Mouse (Mus musculus): ENCODE measurements around the gene Krt84. TPM values are rescaled to one million over a fixed set of nuclear protein-coding genes. Genes with fewer than 3 reads are reported as not detected.

Gene Krt84
- total RNA-seq, 2 experiments from 2014 or later = not detected

DNA sequence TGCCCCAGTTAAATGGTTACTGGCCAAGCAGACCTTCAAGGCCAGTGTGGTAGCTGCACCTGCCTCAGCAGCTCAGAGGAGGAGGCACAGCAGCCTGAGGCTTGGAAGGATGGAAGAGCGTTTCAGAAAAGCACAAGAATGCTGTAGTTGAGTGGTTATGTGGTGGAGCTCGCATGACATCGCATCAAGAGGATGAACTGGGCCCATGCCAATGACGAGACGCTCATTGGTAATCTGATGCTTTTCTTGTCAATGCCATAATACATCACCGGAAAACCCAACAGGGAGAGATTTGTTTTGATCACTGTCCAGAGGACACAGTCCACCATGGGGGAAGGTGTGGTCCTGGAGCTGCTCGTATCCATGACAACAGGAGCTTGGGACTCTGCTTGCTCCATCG lies 37.4 kb downstream of the Krt84 start:
- DNase-seq = no peak

DNA sequence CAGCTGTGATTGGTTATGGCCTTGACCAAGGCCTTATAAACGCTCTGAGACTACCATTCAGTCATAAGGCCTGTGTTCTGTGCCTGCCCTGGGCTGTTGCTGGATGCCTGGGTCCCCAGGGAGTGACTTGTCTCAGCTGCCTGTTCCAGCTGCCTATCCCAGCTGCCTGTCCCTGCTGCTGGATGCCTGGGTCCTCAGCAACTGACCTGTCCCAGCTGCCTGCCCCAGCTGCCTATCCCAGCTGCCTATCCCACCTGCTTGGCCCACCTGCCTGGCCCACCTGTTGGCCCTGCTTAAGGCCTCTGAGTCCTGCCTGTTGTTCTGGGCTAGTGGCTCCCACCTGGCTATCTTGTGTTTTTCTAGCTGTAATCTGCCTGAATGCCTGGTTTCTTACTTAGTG lies 38.4 kb downstream of the Krt84 start:
- DNase-seq = peak; percentile 14

DNA sequence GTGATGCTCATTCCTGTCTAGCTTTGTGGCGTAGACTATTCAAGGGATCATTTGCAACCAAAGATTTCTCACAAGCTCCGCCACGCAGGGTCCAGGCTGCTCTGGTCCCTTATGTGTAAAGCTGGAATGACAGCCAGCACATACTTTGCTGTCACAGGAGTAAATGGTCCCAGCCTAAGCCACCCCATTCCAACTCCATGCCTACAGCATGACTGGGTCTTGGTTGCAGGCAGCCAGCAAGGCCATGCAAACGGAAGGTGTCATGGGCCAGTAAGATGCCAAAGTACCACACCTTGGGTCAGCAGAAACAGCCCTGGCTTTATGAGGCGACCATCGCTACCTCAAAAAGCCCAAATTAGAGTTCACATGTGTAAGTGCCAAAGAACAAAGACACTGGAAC lies 38.9 kb downstream of the Krt84 start:
- no peak for DNase-seq

DNA sequence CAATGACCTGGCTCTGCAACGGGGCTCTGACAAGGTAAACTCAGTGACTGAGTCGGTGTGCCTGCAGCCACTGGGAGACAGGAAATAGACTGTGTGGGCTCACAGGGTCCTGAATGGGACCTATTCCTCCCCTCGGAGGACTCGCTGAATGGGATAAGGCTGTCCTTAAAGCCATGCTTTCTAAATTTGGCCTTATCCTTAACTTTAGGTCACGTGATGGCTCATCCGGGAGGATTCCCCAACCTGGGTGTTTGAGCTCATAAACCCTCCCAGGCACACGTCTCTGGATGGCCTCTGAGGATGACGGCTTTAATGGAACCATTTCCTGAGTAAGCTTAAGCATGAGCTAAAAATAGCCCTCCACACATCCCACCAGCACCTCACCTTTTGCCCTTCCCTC lies 39.9 kb downstream of the Krt84 start:
- no peak for DNase-seq

DNA sequence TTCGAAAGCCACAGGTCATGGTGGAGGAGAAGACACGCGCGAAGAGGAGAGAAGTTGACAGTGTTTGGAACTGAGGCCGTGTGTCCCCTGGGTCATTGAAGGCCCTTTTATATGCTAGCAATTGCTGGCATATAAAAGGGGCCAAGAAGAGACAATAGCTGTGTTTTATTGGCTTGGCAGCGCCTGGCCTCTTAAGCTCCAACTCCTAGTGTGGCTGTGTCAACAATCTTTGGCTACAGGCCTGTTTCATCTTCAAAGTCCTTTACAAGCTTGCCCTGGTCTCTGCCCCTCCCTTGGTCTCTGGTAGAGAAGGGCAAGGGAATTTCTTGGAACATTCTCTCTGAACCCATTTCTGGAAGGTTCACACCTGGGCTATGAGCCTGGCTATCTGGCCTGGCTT lies 41.2 kb downstream of the Krt84 start, which contains the start of gene Krt83:
TSS of gene Krt83 (minus strand) at position 82 of the 400 bp plus-strand sequence.
- no peak for DNase-seq

DNA sequence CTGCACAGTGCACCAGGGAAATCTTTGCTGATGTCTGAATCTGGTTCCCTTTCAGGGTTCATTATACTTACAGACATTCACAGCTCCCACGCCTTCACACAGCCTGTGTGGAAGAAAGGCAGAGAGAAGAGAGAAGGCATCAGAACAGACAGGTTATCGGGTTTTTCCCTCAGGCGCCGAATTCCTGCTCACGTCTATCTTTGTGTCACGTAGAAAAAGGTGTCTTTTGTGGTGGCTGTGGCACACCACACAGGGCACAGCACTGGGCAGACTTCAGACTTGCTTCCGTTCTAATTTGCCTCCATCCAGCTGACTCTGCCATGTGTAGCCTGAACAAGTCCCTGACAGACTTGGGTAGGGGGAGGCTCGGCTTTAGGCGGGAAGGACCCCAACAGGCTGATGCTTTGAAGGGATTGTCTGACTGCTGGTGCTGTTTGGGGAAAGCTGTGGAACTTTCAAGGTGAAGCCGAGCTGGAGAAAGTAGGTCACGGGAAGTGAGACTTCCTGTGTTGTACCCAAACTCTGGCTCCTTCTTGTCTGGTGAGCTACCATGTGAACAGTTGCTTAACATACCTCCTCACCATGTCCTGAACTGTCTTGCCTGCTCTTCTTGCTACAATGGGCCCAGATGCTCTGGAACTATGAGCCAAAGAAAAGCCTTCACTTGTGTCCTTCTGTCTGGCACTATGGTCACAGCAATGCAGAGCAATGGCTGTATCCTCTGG lies 46.5 kb downstream of the Krt84 start:
- no peak for DNase-seq

DNA sequence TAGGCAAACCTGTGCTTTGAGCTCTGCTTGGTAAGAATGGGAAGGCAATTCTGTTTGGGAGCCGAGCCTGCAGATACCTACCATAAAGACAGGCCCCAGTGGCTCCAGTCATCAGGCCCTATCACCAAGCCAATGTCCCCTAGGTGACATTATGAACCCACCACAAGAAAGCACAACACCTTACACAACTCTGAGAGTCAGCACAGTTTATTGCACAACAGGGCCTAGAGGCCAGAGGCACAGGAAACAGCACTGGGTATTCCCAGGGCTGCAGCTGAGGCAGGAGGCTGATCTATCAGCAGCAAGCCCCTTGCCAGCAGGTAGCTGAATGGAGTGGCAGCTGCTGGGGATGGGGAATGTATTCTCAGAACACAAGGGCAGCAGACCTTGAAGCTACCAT lies 47.7 kb downstream of the Krt84 start:
- no peak for DNase-seq

DNA sequence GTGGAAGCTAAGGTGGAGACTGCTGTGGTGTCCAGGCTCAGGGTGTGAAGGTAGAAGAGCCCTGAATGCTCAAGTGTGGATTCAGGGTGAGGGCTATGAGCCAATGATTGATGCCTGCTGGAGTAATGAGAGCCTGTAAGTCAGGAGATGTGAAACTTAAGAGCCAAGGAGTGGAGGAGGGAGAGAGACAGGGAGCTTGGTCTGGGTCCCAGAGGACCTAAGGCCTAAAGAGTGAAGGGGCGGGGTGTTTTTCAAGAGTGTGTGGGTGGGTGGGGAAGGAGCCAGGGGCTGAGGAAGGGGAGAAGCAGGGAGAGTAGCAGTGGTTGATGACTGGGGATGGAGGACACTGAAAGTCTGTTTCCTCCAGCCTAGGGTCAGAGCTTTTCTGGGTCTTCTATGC lies 49.0 kb downstream of the Krt84 start:
- no peak for DNase-seq

DNA sequence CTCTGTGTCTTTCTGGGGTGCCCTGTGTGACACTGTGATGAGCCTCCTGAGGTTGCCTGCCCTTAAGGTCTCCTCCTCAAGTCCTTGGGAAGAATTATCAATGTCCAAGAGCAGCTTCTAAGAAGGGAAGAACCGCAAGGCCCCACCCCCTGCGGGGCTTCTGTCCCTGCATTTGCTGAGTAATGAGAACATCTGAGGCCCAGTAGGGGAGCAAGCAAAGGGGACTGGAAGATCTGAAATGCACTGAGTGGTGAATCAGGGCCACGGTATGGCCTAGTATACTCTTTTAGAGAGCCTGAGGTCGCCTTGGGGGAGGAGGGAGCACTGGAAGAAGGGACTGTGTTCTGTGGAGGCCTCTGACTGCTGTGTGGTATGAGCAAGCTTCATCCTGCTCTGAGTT lies 50.6 kb downstream of the Krt84 start:
- no peak for DNase-seq

DNA sequence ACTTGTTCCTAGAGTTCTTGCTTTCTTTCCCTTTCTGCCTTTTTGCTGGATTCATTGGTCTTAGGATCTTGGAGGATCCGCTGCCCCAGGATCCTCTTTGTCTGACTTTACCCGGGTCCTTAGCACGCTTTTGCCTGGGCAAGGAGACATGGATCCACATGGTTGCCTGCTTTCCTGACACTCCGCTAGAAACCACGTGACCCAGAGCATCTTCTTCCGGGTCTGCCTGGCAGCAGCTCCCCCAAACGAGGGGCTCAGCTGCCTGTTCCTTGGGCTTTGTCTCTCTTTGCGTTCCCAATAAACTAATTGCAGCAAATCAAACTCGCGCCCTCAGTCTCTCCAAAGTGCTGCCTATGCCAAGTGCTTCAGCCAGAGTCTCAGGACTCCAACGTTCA lies 53.0 kb downstream of the Krt84 start:
- no peak for DNase-seq

DNA sequence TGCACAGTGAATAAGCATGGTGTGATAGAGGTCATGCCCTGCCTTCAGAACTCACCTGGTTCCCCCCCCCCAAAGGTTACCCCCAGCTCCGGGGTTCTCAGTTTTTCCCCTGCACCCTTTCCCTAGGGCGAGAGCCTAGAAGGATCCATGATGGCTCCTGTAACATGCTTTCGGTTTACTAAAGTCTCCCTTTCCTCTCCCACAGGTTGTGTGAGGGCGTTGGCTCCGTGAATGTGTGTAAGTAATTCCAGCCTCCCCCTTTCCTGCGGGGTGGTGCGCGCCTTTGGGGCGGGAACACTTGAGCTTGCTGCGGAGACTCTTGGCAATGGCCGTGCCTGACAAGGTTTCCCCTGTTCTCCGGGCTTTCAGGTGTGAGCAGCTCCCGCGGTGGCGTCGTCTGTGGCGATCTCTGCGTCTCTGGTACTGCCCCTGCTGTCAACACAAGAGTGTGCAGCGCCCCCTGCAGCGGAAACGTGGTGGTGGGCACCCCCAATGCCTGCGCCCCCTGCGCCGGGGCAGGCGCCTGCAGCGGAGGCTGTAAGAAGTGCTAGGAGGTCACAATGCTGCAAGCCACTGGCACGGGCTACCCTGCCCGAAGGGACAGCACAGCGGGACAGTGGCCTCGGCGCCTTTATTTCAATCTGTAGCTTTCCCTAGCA lies 53.5 kb downstream of the Krt84 start:
- peak; percentile 26 for DNase-seq

Small RNAs within 50 kb of the gene (microRNA-seq; reads per million reads assigned to microRNA genes)
- gene Gm44393 (ENCODE audit: borderline replicate concordance in 2 of 2) (0 reads per million in 2 experiments), gene Gm44460 (ENCODE audit: borderline replicate concordance in 2 of 2) (0 reads per million in 2 experiments)

Other genes with a start within 250 kb of the Krt84 start
- 10 to 100 TPM; 22.3 to 31.3 TPM for gene Atg101, start 248.5 kb downstream of the Krt84 start, total RNA-seq (2021)
- gene 6030408B16Rik, start 239.6 kb downstream of the Krt84 start, total RNA-seq (2021) = under 1 TPM; 0.31 to 0.32 TPM
- gene Krt80, start 162.7 kb downstream of the Krt84 start, total RNA-seq (2021) = 1 to 10 TPM; 1.6 to 1.9 TPM
- not detected for gene Krt7, start 121.8 kb downstream of the Krt84 start, total RNA-seq (2021)
- gene Krt87, start 94.0 kb downstream of the Krt84 start, total RNA-seq (2021) = not detected
- gene Krt88, start 85.1 kb downstream of the Krt84 start, total RNA-seq (2021) = not detected
- gene Krt81, start 69.1 kb downstream of the Krt84 start, total RNA-seq (2021) = not detected
- not detected for gene Krt86, start 59.3 kb downstream of the Krt84 start, total RNA-seq (2021)
- not detected for gene Krt83, start 41.3 kb downstream of the Krt84 start, total RNA-seq (2021)
- not detected for gene Gm49425, start 15.6 kb downstream of the Krt84 start, total RNA-seq (2021)
- not detected for gene Krt82, start 17.8 kb upstream of the Krt84 start, total RNA-seq (2021)
- not detected for gene Krt90, start 30.1 kb upstream of the Krt84 start, total RNA-seq (2021)
- not detected for gene Krt75, start 41.1 kb upstream of the Krt84 start, total RNA-seq (2021)
- gene Gm5414, start 95.4 kb upstream of the Krt84 start, total RNA-seq (2021) = not detected
- gene Gm5478, start 114.6 kb upstream of the Krt84 start, total RNA-seq (2021) = not detected
- gene Krt6b, start 147.5 kb upstream of the Krt84 start, total RNA-seq (2021) = not detected
- gene Krt6a, start 161.5 kb upstream of the Krt84 start, total RNA-seq (2021) = not detected
- not detected for gene Krt5, start 180.1 kb upstream of the Krt84 start, total RNA-seq (2021)
- not detected for gene Krt71, start 210.3 kb upstream of the Krt84 start, total RNA-seq (2021)